Mouse (Mus musculus): ENCODE measurements around the gene Csf3.

DNA sequence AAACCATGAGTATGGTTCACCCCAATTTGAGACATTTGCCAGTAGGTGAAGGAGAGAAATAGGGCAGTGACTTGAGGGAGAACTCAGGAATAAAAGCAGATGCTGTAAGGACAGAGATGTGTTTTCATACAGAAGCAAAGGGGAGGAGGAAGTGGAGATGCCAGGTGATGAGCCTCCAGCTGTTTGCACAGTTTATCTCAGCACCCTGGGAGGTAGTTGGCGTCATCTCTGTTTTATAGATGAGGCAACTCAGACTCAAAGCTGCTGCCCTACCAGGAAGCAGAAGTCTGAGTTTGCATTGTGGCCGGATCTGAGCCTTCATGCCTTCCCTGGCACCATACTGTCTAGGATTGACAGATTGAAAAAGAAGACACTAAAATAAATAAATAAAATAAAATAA lies 32.1 kb upstream of the Csf3 start:
- TF ChIP-seq POLR2A (IDR thresholded peaks at IDR 0.05; ENCODE audit: insufficient read length, low read depth) (no peak), MAX (IDR thresholded peaks at IDR 0.05; ENCODE audit: low read depth) (no peak), POLR2AphosphoS2 (IDR thresholded peaks at IDR 0.05; ENCODE audit: insufficient read length, low read depth) (no peak), E2F4 (IDR thresholded peaks at IDR 0.05; ENCODE audit: insufficient read depth) (no peak), TCF3 (IDR thresholded peaks at IDR 0.05; ENCODE audit: insufficient read length, low read depth) (no peak), USF1 (IDR thresholded peaks at IDR 0.05; ENCODE audit: low read depth) (no peak), TCF12 (IDR thresholded peaks at IDR 0.05; ENCODE audit: insufficient read depth, poor library complexity, severe bottlenecking) (no peak), MYOD1 (IDR thresholded peaks at IDR 0.05; ENCODE audit: control insufficient read depth in 1 of 3, insufficient read length in 2 of 3, low read depth in 2 of 3) (no peak), SRF (IDR thresholded peaks at IDR 0.05; ENCODE audit: control insufficient read depth, insufficient read length, low read depth) (no peak)
